Mouse (Mus musculus): ENCODE results near the gene Slc25a21. TPM values are rescaled to one million over a fixed set of nuclear protein-coding genes. Genes with fewer than 3 reads are reported as not detected.
A peak's percentile ranks its signal among the peaks of the same experiment; 100 is the strongest.

Slc25a21 gene
- polyA plus RNA-seq, 1 experiment from 2014 or later = 0.25 TPM

- peaks cover 89% of the 10 kb centered on the region for H3K27me3 ChIP-seq (replicated peaks)
- peak overlapping the region; percentile 48 for H3K4me2 ChIP-seq (replicated peaks)
- H3K9ac ChIP-seq = no peak overlapping the region
- no peak overlapping the region for H3K27ac ChIP-seq
- H3K9me3 ChIP-seq = no peaks in the 10 kb centered on the region
- ATAC-seq (ENCODE audit: low FRiP score, low read depth) = no peak
- 2% methylated on average over 8 of the region's 8 CpGs for WGBS
- no peak overlapping the region for H3K4me3 ChIP-seq
- peaks cover 18% of the 10 kb centered on the region for H3K4me1 ChIP-seq
- no peaks in the 10 kb centered on the region for H3K36me3 ChIP-seq
Measured at GRCm38 (mm10) chr12:56698191-56698980, 498.9 kb downstream of the Slc25a21 start.

- no peaks in the 10 kb centered on the region for H3K36me3 ChIP-seq
- no peak for ATAC-seq (ENCODE audit: low FRiP score, low read depth)
- H3K4me2 ChIP-seq (replicated peaks) = peak overlapping the region; percentile 48
- peak overlapping the region; percentile 29; the same call in 1 of the 2 replicates for H3K4me3 ChIP-seq
- H3K27ac ChIP-seq = no peak overlapping the region
- H3K27me3 ChIP-seq (replicated peaks) = peaks cover 92% of the 10 kb centered on the region
- under 1% methylated on average over 12 of the region's 12 CpGs for WGBS
- H3K9me3 ChIP-seq = no peaks in the 10 kb centered on the region
- H3K9ac ChIP-seq = no peak overlapping the region
- peaks cover 18% of the 10 kb centered on the region for H3K4me1 ChIP-seq
Measured at GRCm38 (mm10) chr12:56697785-56698184, 499.5 kb downstream of the Slc25a21 start.

GRCm38 (mm10) chr12:56697011-56697740, 500.1 kb downstream of the Slc25a21 start:
- H3K4me2 ChIP-seq (replicated peaks) = peak overlapping the region; percentile 48
- no peaks in the 10 kb centered on the region for H3K36me3 ChIP-seq
- peaks cover 18% of the 10 kb centered on the region for H3K4me1 ChIP-seq
- WGBS = under 1% methylated on average over 36 of the region's 36 CpGs
- peaks cover 92% of the 10 kb centered on the region for H3K27me3 ChIP-seq (replicated peaks)
- no peaks in the 10 kb centered on the region for H3K9me3 ChIP-seq
- peak overlapping the region; percentile 29 for H3K4me3 ChIP-seq
- no peak overlapping the region for H3K9ac ChIP-seq
- no peak for ATAC-seq (ENCODE audit: low FRiP score, low read depth)
- no peak overlapping the region for H3K27ac ChIP-seq

- Histone ChIP-seq H3K4me2 (replicated peaks) (peak overlapping the region; percentile 48), H3K9me3 (no peaks in the 10 kb centered on the region), H3K27ac (no peak overlapping the region), H3K4me3 (peak overlapping the region; percentile 29), H3K36me3 (no peaks in the 10 kb centered on the region), H3K27me3 (replicated peaks) (peaks cover 97% of the 10 kb centered on the region), H3K4me1 (peaks cover 21% of the 10 kb centered on the region), H3K9ac (0 out of 2 replicates have a peak overlapping the region, but pooled peaks have one; percentile 21)
- whole genome bisulfite sequencing = under 1% methylated on average over 57 of the region's 57 CpGs
- no peak for ATAC-seq (ENCODE audit: low FRiP score, low read depth)
Measured at GRCm38 (mm10) chr12:56696174-56697010, 500.9 kb downstream of the Slc25a21 start.

- ATAC-seq (ENCODE audit: low FRiP score, low read depth) = peak; percentile 93
- Histone ChIP-seq H3K9me3 (no peaks in the 10 kb centered on the region), H3K4me2 (replicated peaks) (peak overlapping the region; percentile 48), H3K4me3 (peak overlapping the region; percentile 29), H3K9ac (0 out of 2 replicates have a peak overlapping the region, but pooled peaks have one; percentile 21), H3K27me3 (replicated peaks) (peaks cover 98% of the 10 kb centered on the region), H3K36me3 (no peaks in the 10 kb centered on the region), H3K4me1 (peaks cover 25% of the 10 kb centered on the region), H3K27ac (no peak overlapping the region)
- under 1% methylated on average over 41 of the region's 41 CpGs for WGBS
Measured at GRCm38 (mm10) chr12:56695358-56696173, 501.7 kb downstream of the Slc25a21 start.

GRCm38 (mm10) chr12:56694936-56695335, 502.3 kb downstream of the Slc25a21 start:
- Histone ChIP-seq H3K4me3 (peak overlapping the region; percentile 29; the same call in 1 of the 2 replicates), H3K4me2 (replicated peaks) (peak overlapping the region; percentile 48)
- 1% methylated on average over 11 of the region's 11 CpGs for WGBS

GRCm38 (mm10) chr12:56694361-56694760, 502.9 kb downstream of the Slc25a21 start:
- no peak for ATAC-seq (ENCODE audit: low FRiP score, low read depth)
- Histone ChIP-seq H3K27ac (no peak overlapping the region), H3K4me3 (no peak overlapping the region), H3K9me3 (no peaks in the 10 kb centered on the region), H3K27me3 (replicated peaks) (peaks cover 98% of the 10 kb centered on the region), H3K9ac (no peak overlapping the region), H3K4me2 (replicated peaks) (no peak overlapping the region; the same call in 1 of the 2 replicates), H3K4me1 (peaks cover 25% of the 10 kb centered on the region), H3K36me3 (no peaks in the 10 kb centered on the region)
- under 1% methylated on average over 14 of the region's 14 CpGs for WGBS

More at GRCm38 (mm10) chr12:56694936-56695335, 502.3 kb downstream of the Slc25a21 start:
- no peak for ATAC-seq (ENCODE audit: low FRiP score, low read depth)
- Histone ChIP-seq H3K4me1 (peaks cover 25% of the 10 kb centered on the region), H3K36me3 (no peaks in the 10 kb centered on the region), H3K27me3 (replicated peaks) (peaks cover 98% of the 10 kb centered on the region), H3K27ac (no peak overlapping the region), H3K9me3 (no peaks in the 10 kb centered on the region), H3K9ac (no peak overlapping the region)

- ATAC-seq (ENCODE audit: low FRiP score, low read depth) = no peak
- H3K4me3 ChIP-seq = no peak overlapping the region
- H3K4me2 ChIP-seq (replicated peaks) = peak overlapping the region; percentile 21; the same call in 1 of the 2 replicates
Measured at GRCm38 (mm10) chr12:56693411-56694098, 503.7 kb downstream of the Slc25a21 start.

GRCm38 (mm10) chr12:56692536-56692935, 504.7 kb downstream of the Slc25a21 start:
- Histone ChIP-seq H3K27me3 (replicated peaks) (peaks cover 100% of the 10 kb centered on the region), H3K4me2 (replicated peaks) (peak overlapping the region; percentile 21), H3K4me1 (peaks cover 25% of the 10 kb centered on the region), H3K27ac (no peak overlapping the region), H3K36me3 (no peaks in the 10 kb centered on the region), H3K9ac (no peak overlapping the region), H3K9me3 (no peaks in the 10 kb centered on the region), H3K4me3 (0 out of 2 replicates have a peak overlapping the region, but pooled peaks have one; percentile 5)
- WGBS = under 1% methylated on average over 19 of the region's 19 CpGs
- no peak for ATAC-seq (ENCODE audit: low FRiP score, low read depth)

More at GRCm38 (mm10) chr12:56693411-56694098, 503.7 kb downstream of the Slc25a21 start:
- Histone ChIP-seq H3K27ac (no peak overlapping the region), H3K4me1 (peaks cover 25% of the 10 kb centered on the region), H3K27me3 (replicated peaks) (peaks cover 100% of the 10 kb centered on the region), H3K36me3 (no peaks in the 10 kb centered on the region), H3K9me3 (no peaks in the 10 kb centered on the region), H3K9ac (no peak overlapping the region)
- 4% methylated on average over 14 of the region's 14 CpGs for WGBS

GRCm38 (mm10) chr12:56691427-56692079, 505.7 kb downstream of the Slc25a21 start, which contains the start of gene Pax9:
Gene Pax9, plus strand, starts transcription at chr12:56691767.
- under 1% methylated on average over 40 of the region's 40 CpGs for WGBS
- ATAC-seq (ENCODE audit: low FRiP score, low read depth) = no peak

More at GRCm38 (mm10) chr12:56691427-56692079, 505.7 kb downstream of the Slc25a21 start, which contains the start of gene Pax9:
- H3K27ac ChIP-seq = no peak within 1 kb of the TSS
- no peaks in the 10 kb centered on the region for H3K9me3 ChIP-seq
- peaks cover 19% of the 10 kb centered on the region; the same call in 1 of the 2 replicates for H3K4me1 ChIP-seq
- H3K4me2 ChIP-seq (replicated peaks) = peak within 1 kb of the TSS; percentile 43
- H3K4me3 ChIP-seq = peak within 1 kb of the TSS; percentile 18; the same call in 1 of the 2 replicates
- 0 out of 2 replicates have a peak within 1 kb of the TSS, but pooled peaks have one; percentile 17 for H3K9ac ChIP-seq
- H3K36me3 ChIP-seq = no peaks in the 10 kb centered on the region
- H3K27me3 ChIP-seq (replicated peaks) = peaks cover 98% of the 10 kb centered on the region
